Mouse (Mus musculus): Measurements from ENCODE around the gene Naa15.

- TF ChIP-seq EP300 (IDR thresholded peaks at IDR 0.05; ENCODE audit: low read depth) (no peak), CTCF (IDR thresholded peaks at IDR 0.05; ENCODE audit: low read depth) (no peak)
Measured at GRCm38 (mm10) chr3:51386441-51387133, 28.4 kb upstream of the Naa15 start.

Data from heart, postnatal 0 days (tissue).